Mouse (Mus musculus): ENCODE data around the gene Mgam. TPM values are rescaled to one million over a fixed set of nuclear protein-coding genes. Genes with fewer than 3 reads are reported as not detected.

The Mgam gene
- polyA plus RNA-seq, 1 experiment from 2014 or later: 0.07 TPM

Other genes with a start within 250 kb of the Mgam start
- gene E330009J07Rik, start 192.7 kb upstream of the Mgam start, polyA plus RNA-seq (2014; fragmentation: Nextera tagmentation; extraction: Ambion mirVana): 9.1 and 9.2 TPM in 2 replicates
- gene Wee2, start 189.7 kb upstream of the Mgam start, polyA plus RNA-seq (2014; fragmentation: Nextera tagmentation; extraction: Ambion mirVana): 0.09 and 0.51 TPM in 2 replicates
- gene Ssbp1, start 157.5 kb upstream of the Mgam start, polyA plus RNA-seq (2014; fragmentation: Nextera tagmentation; extraction: Ambion mirVana): 126 and 128 TPM in 2 replicates
- gene Tas2r137, start 137.6 kb upstream of the Mgam start, polyA plus RNA-seq (2014; fragmentation: Nextera tagmentation; extraction: Ambion mirVana): not detected in 2 replicates
- gene Tas2r108, start 135.3 kb upstream of the Mgam start, polyA plus RNA-seq (2014; fragmentation: Nextera tagmentation; extraction: Ambion mirVana): not detected in 2 replicates
- gene Prss37, start 109.3 kb upstream of the Mgam start, polyA plus RNA-seq (2014; fragmentation: Nextera tagmentation; extraction: Ambion mirVana): not detected in 2 replicates
- not detected in 2 replicates for gene Olfr461, start 73.8 kb upstream of the Mgam start, polyA plus RNA-seq (2014; fragmentation: Nextera tagmentation; extraction: Ambion mirVana)
- 0.15 TPM in 1 of 2 replicates, not detected in the other for gene Olfr460, start 59.3 kb upstream of the Mgam start, polyA plus RNA-seq (2014; fragmentation: Nextera tagmentation; extraction: Ambion mirVana)
- 1.6 and 2.1 TPM in 2 replicates for gene Clec5a, start 43.0 kb upstream of the Mgam start, polyA plus RNA-seq (2014; fragmentation: Nextera tagmentation; extraction: Ambion mirVana)
- gene Tas2r138, start 15.5 kb upstream of the Mgam start, polyA plus RNA-seq (2014; fragmentation: Nextera tagmentation; extraction: Ambion mirVana): not detected in 2 replicates

All from embryonic facial prominence, embryonic 14.5 days (tissue).